Mouse (Mus musculus) G1E (cell line): ENCODE measurements around the gene Timm17a. TPM values are rescaled to one million over a fixed set of nuclear protein-coding genes. Genes with fewer than 3 reads are reported as not detected.

ENCODE experiments used
- ATAC-seq: 2 replicates; pipeline ENCODE4 v1.8.0; 2016; ENCODE audit warnings: mild to moderate bottlenecking; ENCODE audit not compliant: insufficient number of reproducible peaks, poor library complexity, low FRiP score, severe bottlenecking; ENCODE audit errors: extremely low read depth
- DNase-seq: peaks from one replicate; pipeline ENCODE4 v3.0.0; 2012; ENCODE audit warnings: low spot score
- H3K27me3 ChIP-seq: 2 replicates; pipeline ENCODE4 v1.6.1; 2012; ENCODE audit warnings: mild to moderate bottlenecking, low read length, inconsistent platforms; ENCODE audit not compliant: insufficient read depth
- H3K36me3 ChIP-seq: replicated peaks from 2 replicates; pipeline ENCODE3; 2012; ENCODE audit warnings: mild to moderate bottlenecking, inconsistent platforms
- H3K4me1 ChIP-seq: 2 replicates; pipeline ENCODE4 v1.6.1; 2012; ENCODE audit warnings: low read depth, low read length, inconsistent platforms, mixed read lengths; ENCODE audit not compliant: insufficient read depth
- H3K4me3 ChIP-seq: 2 replicates; pipeline ENCODE4 v1.5.1; 2012; ENCODE audit warnings: low read depth, mild to moderate bottlenecking, inconsistent platforms, low read length, moderate library complexity, mixed read lengths
- H3K9me3 ChIP-seq: replicated peaks from 2 replicates; pipeline ENCODE4 v1.6.1; 2012; ENCODE audit warnings: inconsistent platforms
- CTCF ChIP-seq: IDR thresholded peaks from 2 replicates; pipeline ENCODE4 v1.5.1; 2012; ENCODE audit warnings: low read depth, low read length, inconsistent platforms, mixed read lengths
- GATA1 ChIP-seq: IDR thresholded peaks from 2 replicates; pipeline ENCODE4 v1.6.1; 2012; ENCODE audit warnings: borderline replicate concordance, low read length, inconsistent platforms, mixed read lengths
- GATA2 ChIP-seq: IDR thresholded peaks from 2 replicates; pipeline ENCODE4 v1.6.1; 2012; ENCODE audit warnings: low read depth, low read length, inconsistent platforms, borderline replicate concordance
- POLR2AphosphoS5 ChIP-seq: IDR thresholded peaks from 2 replicates; pipeline ENCODE4 v1.6.1; 2012; ENCODE audit warnings: low read depth, low read length, inconsistent platforms; ENCODE audit not compliant: insufficient replicate concordance
- TAL1 ChIP-seq: conservative IDR thresholded peaks from 2 replicates; pipeline ENCODE4 v1.6.1; 2012; ENCODE audit warnings: low read depth, low read length, inconsistent platforms, mixed read lengths
- polyA plus RNA-seq: library from polyadenylated mRNA; stranded (reverse); fragments of >175 nt; gene quantifications from 2 replicates; pipeline ENCODE4 v1.2.3, GENCODE M21; 2012
- total RNA-seq, 2 experiments: library from RNA; stranded (forward) in 1 of 2; stranded (reverse) in 1 of 2; fragments of 200-1000 nt in 1 of 2; fragments of >200 nt in 1 of 2; fragmentation: Nextera tagmentation in 1 of 2; gene quantifications; 2 replicates each; pipeline ENCODE4 v1.2.3; 2014 to 2017

The Timm17a gene
- total and polyA plus RNA-seq, 3 experiments: 4.5 to 91.1 (median 87.0) TPM

- Histone ChIP-seq H3K4me1 (peaks cover 9% of the 10 kb centered on the region), H3K9me3 (no peaks in the 10 kb centered on the region), H3K4me3 (no peak overlapping the region), H3K36me3 (no peaks in the 10 kb centered on the region), H3K27me3 (peaks cover 58% of the 10 kb centered on the region)
- ATAC-seq (no peak), DNase-seq (no peak)
- TF ChIP-seq GATA2 (no peak), GATA1 (no peak), POLR2AphosphoS5 (no peak), CTCF (no peak), TAL1 (no peak)
Measured at GRCm38 (mm10) chr1:135256299-135256698, 57.3 kb downstream of the Timm17a start.

GRCm38 (mm10) chr1:135252854-135253253 lies 60.7 kb downstream of the Timm17a start:
- no peak for DNase-seq
- no peak for ATAC-seq
- Histone ChIP-seq H3K36me3 (no peaks in the 10 kb centered on the region), H3K4me3 (no peak overlapping the region), H3K9me3 (no peaks in the 10 kb centered on the region), H3K4me1 (peaks cover 14% of the 10 kb centered on the region), H3K27me3 (peaks cover 52% of the 10 kb centered on the region)
- TF ChIP-seq CTCF (no peak), POLR2AphosphoS5 (no peak), GATA1 (no peak), GATA2 (no peak), TAL1 (no peak)

GRCm38 (mm10) chr1:135251405-135251804 lies 62.2 kb downstream of the Timm17a start:
- no peaks in the 10 kb centered on the region for H3K36me3 ChIP-seq
- DNase-seq (no peak), ATAC-seq (no peak)
- H3K27me3 ChIP-seq: peaks cover 52% of the 10 kb centered on the region
- no peak overlapping the region for H3K4me3 ChIP-seq
- no peaks in the 10 kb centered on the region for H3K9me3 ChIP-seq
- TF ChIP-seq TAL1: no peak
- no peak for TF ChIP-seq CTCF
- TF ChIP-seq GATA1: no peak
- no peak for TF ChIP-seq GATA2
- no peak for TF ChIP-seq POLR2AphosphoS5
- H3K4me1 ChIP-seq: peaks cover 14% of the 10 kb centered on the region

- peak; percentile 28; the same call in 1 of the 2 replicates for ATAC-seq
- H3K4me3 ChIP-seq: no peak overlapping the region
Measured at GRCm38 (mm10) chr1:135250706-135251105, 62.9 kb downstream of the Timm17a start.

GRCm38 (mm10) chr1:135248434-135248850 lies 65.1 kb downstream of the Timm17a start:
- Histone ChIP-seq H3K9me3 (no peaks in the 10 kb centered on the region), H3K27me3 (peaks cover 35% of the 10 kb centered on the region), H3K36me3 (no peaks in the 10 kb centered on the region), H3K4me3 (no peak overlapping the region), H3K4me1 (peaks cover 14% of the 10 kb centered on the region)
- TF ChIP-seq CTCF: no peak
- no peak for TF ChIP-seq GATA1
- no peak for TF ChIP-seq TAL1
- TF ChIP-seq POLR2AphosphoS5: no peak
- TF ChIP-seq GATA2: no peak
- ATAC-seq (no peak), DNase-seq (no peak)

More at GRCm38 (mm10) chr1:135250706-135251105, 62.9 kb downstream of the Timm17a start:
- peaks cover 47% of the 10 kb centered on the region for H3K27me3 ChIP-seq
- H3K4me1 ChIP-seq: peaks cover 14% of the 10 kb centered on the region
- no peaks in the 10 kb centered on the region for H3K9me3 ChIP-seq
- DNase-seq: peak; percentile 26
- no peak for TF ChIP-seq POLR2AphosphoS5
- TF ChIP-seq GATA2: no peak
- no peaks in the 10 kb centered on the region for H3K36me3 ChIP-seq

Other genes with a start within 250 kb of the Timm17a start
- 0.30 TPM in 1 of 2 replicates, not detected in the other for gene Lgr6, start 208.5 kb downstream of the Timm17a start, total RNA-seq (2014; fragmentation: Nextera tagmentation)
- gene Lgr6, start 208.5 kb downstream of the Timm17a start, total RNA-seq (2017): 0.12 and 0.38 TPM in 2 replicates
- 0.43 and 0.54 TPM in 2 replicates for gene Lgr6, start 208.5 kb downstream of the Timm17a start, polyA plus RNA-seq
- 132 and 147 TPM in 2 replicates for gene Ptpn7, start 181.1 kb downstream of the Timm17a start, total RNA-seq (2014; fragmentation: Nextera tagmentation)
- gene Ptpn7, start 181.1 kb downstream of the Timm17a start, total RNA-seq (2017): 212 and 227 TPM in 2 replicates
- 341 and 359 TPM in 2 replicates for gene Ptpn7, start 181.1 kb downstream of the Timm17a start, polyA plus RNA-seq
- 93.7 and 103 TPM in 2 replicates for gene Arl8a, start 167.0 kb downstream of the Timm17a start, total RNA-seq (2014; fragmentation: Nextera tagmentation)
- 45.0 and 46.6 TPM in 2 replicates for gene Arl8a, start 167.0 kb downstream of the Timm17a start, total RNA-seq (2017)
- gene Arl8a, start 167.0 kb downstream of the Timm17a start, polyA plus RNA-seq: 88.0 and 99.6 TPM in 2 replicates
- not detected in 2 replicates for gene Gpr37l1, start 146.1 kb downstream of the Timm17a start, total RNA-seq (2014; fragmentation: Nextera tagmentation)
- 0.05 TPM in 1 of 2 replicates, not detected in the other for gene Gpr37l1, start 146.1 kb downstream of the Timm17a start, total RNA-seq (2017)
- not detected in 2 replicates for gene Gpr37l1, start 146.1 kb downstream of the Timm17a start, polyA plus RNA-seq
- not detected in 2 replicates for gene Elf3, start 55.2 kb downstream of the Timm17a start, total RNA-seq (2014; fragmentation: Nextera tagmentation)
- gene Elf3, start 55.2 kb downstream of the Timm17a start, total RNA-seq (2017): 0.12 TPM in 1 of 2 replicates, not detected in the other
- not detected in 2 replicates for gene Elf3, start 55.2 kb downstream of the Timm17a start, polyA plus RNA-seq
- gene Rnpep, start 29.7 kb downstream of the Timm17a start, total RNA-seq (2014; fragmentation: Nextera tagmentation): not detected in 2 replicates
- 0.17 and 1.4 TPM in 2 replicates for gene Rnpep, start 29.7 kb downstream of the Timm17a start, total RNA-seq (2017)
- 0.03 TPM in 1 of 2 replicates, not detected in the other for gene Rnpep, start 29.7 kb downstream of the Timm17a start, polyA plus RNA-seq
- gene Lmod1, start 11.0 kb upstream of the Timm17a start, total RNA-seq (2014; fragmentation: Nextera tagmentation): not detected in 2 replicates
- 0.06 and 0.16 TPM in 2 replicates for gene Lmod1, start 11.0 kb upstream of the Timm17a start, total RNA-seq (2017)
- gene Lmod1, start 11.0 kb upstream of the Timm17a start, polyA plus RNA-seq: not detected in 2 replicates
- gene Shisa4, start 61.5 kb upstream of the Timm17a start, total RNA-seq (2014; fragmentation: Nextera tagmentation): not detected in 2 replicates
- gene Shisa4, start 61.5 kb upstream of the Timm17a start, total RNA-seq (2017): 0.12 and 0.16 TPM in 2 replicates
- not detected in 2 replicates for gene Shisa4, start 61.5 kb upstream of the Timm17a start, polyA plus RNA-seq
- 106 and 109 TPM in 2 replicates for gene Ipo9, start 116.7 kb upstream of the Timm17a start, total RNA-seq (2014; fragmentation: Nextera tagmentation)
- gene Ipo9, start 116.7 kb upstream of the Timm17a start, total RNA-seq (2017): 52.7 and 63.8 TPM in 2 replicates
- 14.4 and 18.4 TPM in 2 replicates for gene Ipo9, start 116.7 kb upstream of the Timm17a start, polyA plus RNA-seq